Mouse (Mus musculus): ENCODE data around the gene Erlin1.

Gene Erlin1

DNA sequence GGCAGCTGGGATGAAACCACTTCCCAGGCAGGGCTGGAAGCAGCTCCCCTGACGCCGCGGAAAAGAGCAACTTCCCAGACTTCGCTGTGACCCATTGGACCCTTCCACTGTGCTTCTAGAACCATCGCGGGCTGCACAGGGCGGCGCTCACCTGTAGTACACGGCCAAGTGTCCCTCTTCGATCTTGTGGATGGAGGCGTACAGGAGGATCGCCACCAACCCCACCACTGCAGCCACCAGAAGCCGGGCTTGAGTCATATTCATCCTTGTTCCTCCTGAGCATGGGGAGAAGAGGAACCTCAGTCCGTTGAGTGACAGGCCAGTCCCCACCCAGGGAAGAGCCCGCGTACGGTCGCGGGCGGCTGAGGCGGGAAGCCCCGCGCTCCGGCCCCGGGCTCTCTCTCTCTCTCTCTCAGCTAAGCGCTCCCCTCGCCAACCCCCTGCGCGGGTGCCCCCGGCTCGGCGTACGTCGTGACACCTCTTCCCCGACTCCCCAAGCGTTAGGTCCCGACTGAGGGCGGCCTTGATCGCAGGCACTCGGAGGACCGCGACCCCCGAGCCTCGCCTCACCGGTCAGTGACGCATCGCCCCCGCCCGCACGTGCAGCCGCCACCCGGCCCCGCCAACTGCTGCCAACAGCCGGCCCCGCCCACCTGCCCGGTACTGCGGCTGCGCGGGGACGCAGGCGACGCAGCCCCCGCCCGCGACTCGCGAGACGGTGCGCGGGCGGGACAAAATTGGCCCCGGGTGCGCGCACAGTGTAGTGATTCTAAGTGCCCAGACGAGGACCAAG lies at the start of gene Erlin1:
TSS of gene Erlin1 (minus strand) at position 665 of the 793 bp plus-strand sequence.
- DNase-seq = peak; percentile 89

DNA sequence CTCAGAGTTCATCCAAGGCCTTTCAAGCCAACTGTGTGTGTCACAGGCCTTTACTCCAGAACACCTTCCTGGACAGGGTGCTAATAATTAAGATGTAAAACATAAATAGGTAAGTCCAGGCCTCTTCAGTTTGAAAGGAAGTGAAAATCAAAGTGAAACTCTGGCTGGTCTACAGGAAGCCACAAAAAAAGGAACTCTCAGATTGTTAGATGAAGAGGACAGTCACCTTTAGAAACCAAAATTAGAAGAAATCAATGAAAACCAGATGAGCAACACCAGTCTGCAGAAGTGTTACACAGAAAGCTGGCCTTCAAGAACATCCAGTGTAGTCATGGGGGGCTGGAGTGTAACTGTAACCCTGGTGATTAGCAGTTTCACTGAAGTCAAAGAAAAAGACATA lies 48.2 kb upstream of the Erlin1 start:
- no peak for DNase-seq

GRCm38 (mm10) chr19:44111706-44112105 lies 42.1 kb upstream of the Erlin1 start:
- DNase-seq = no peak

- no peak for DNase-seq
Measured at GRCm38 (mm10) chr19:44110356-44110755, 40.8 kb upstream of the Erlin1 start.

- DNase-seq = no peak
Measured at GRCm38 (mm10) chr19:44108996-44109395, 39.4 kb upstream of the Erlin1 start.

- no peak for DNase-seq
Measured at GRCm38 (mm10) chr19:44107661-44108521, 38.3 kb upstream of the Erlin1 start.

- DNase-seq = peak; percentile 95
Measured at GRCm38 (mm10) chr19:44106831-44107660, 37.5 kb upstream of the Erlin1 start, which contains the start of gene Chuk. Chuk (minus strand) TSS chr19:44107480.

GRCm38 (mm10) chr19:44104393-44104792 lies 34.8 kb upstream of the Erlin1 start:
- no peak for DNase-seq

- DNase-seq = no peak
Measured at GRCm38 (mm10) chr19:44103001-44103400, 33.4 kb upstream of the Erlin1 start.

GRCm38 (mm10) chr19:44100840-44101239 lies 31.3 kb upstream of the Erlin1 start:
- DNase-seq = no peak

GRCm38 (mm10) chr19:44086278-44086677 lies 16.7 kb upstream of the Erlin1 start:
- no peak for DNase-seq

GRCm38 (mm10) chr19:44080920-44081319 lies 11.3 kb upstream of the Erlin1 start:
- no peak for DNase-seq

DNA sequence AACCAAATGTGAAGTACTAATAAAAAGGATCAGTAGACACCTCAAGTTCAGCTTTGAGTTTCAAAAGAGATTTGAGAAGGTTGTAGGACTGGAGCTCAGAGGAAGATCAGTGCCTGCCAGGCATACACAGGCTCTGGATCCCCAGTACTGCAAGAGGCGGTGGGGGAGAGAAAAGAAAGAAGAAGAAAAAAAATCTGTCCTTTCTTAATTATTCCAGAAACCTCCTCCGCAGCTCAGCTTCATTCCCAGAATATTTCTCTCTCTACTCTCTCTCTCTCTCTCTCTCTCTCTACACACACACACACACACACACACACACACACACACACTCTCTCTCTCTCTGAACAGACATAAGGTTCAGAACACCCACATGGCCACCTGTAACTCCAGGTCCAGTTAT lies 10.4 kb upstream of the Erlin1 start:
- DNase-seq = no peak

- no peak for DNase-seq
Measured at GRCm38 (mm10) chr19:44077024-44077423, 7.4 kb upstream of the Erlin1 start.

GRCm38 (mm10) chr19:44076457-44076856 lies 6.9 kb upstream of the Erlin1 start:
- DNase-seq = no peak

- no peak for DNase-seq
Measured at GRCm38 (mm10) chr19:44074986-44075385, 5.4 kb upstream of the Erlin1 start.

GRCm38 (mm10) chr19:44071166-44071565 lies 1.6 kb upstream of the Erlin1 start:
- DNase-seq = no peak

GRCm38 (mm10) chr19:44069914-44070232 lies 288 bp upstream of the Erlin1 start:
- no peak for DNase-seq

- DNase-seq = no peak
Measured at GRCm38 (mm10) chr19:44068232-44068631, 1.4 kb downstream of the Erlin1 start.

GRCm38 (mm10) chr19:44067323-44068049 lies 2.1 kb downstream of the Erlin1 start:
- DNase-seq = no peak

GRCm38 (mm10) chr19:44064734-44065133 lies 4.9 kb downstream of the Erlin1 start:
- no peak for DNase-seq

- DNase-seq = no peak
Measured at GRCm38 (mm10) chr19:44063773-44064172, 5.8 kb downstream of the Erlin1 start.
